Mouse (Mus musculus) forebrain, embryonic 15.5 days (tissue): ENCODE data around the gene Ube2q1. TPM values are rescaled to one million over a fixed set of nuclear protein-coding genes. Genes with fewer than 3 reads are reported as not detected.

Experiments
- ATAC-seq: fragments of 200-750 bp; cut with Nextera tagmentation; replicated peaks from 2 replicates; pipeline ENCODE4 v1.8.0; 2017; ENCODE audit warnings: mild to moderate bottlenecking, moderate TSS enrichment, moderate library complexity
- H3K27ac ChIP-seq: fragments of 300-500 bp; sonication (generic); replicated peaks from 2 replicates; pipeline ENCODE4 v1.5.1; 2015; ENCODE audit warnings: mild to moderate bottlenecking, inconsistent platforms
- H3K27me3 ChIP-seq: fragments of 300-500 bp; sonication (generic); 2 replicates; pipeline ENCODE4 v1.6.1; 2015; ENCODE audit warnings: inconsistent platforms
- H3K36me3 ChIP-seq: fragments of 300-500 bp; sonication (generic); 2 replicates; pipeline ENCODE4 v1.6.1; 2015; ENCODE audit warnings: mild to moderate bottlenecking, inconsistent platforms
- H3K4me1 ChIP-seq: fragments of 300-500 bp; sonication (generic); 2 replicates; pipeline ENCODE4 v1.6.1; 2015; ENCODE audit warnings: inconsistent platforms
- H3K4me2 ChIP-seq: fragments of 300-500 bp; sonication (generic); replicated peaks from 2 replicates; pipeline ENCODE4 v1.6.1; 2015; ENCODE audit warnings: mild to moderate bottlenecking, inconsistent platforms
- H3K4me3 ChIP-seq: fragments of 300-500 bp; sonication (generic); 2 replicates; pipeline ENCODE4 v1.5.1; 2015; ENCODE audit warnings: mild to moderate bottlenecking, inconsistent platforms
- H3K9ac ChIP-seq: fragments of 300-500 bp; sonication (generic); replicated peaks from 2 replicates; pipeline ENCODE4 v1.6.1; 2015; ENCODE audit warnings: mild to moderate bottlenecking, inconsistent platforms
- H3K9me3 ChIP-seq: fragments of 300-500 bp; sonication (generic); 2 replicates; pipeline ENCODE4 v1.6.1; 2016; ENCODE audit warnings: inconsistent platforms
- WGBS: fragments of 180-500 bp; shearing (Covaris S2); methylation state at CpG from one replicate; pipeline ENCODE4 v1.1.7; 2015; ENCODE audit warnings: mixed read lengths; 5-methylcytosine and 5-hydroxymethylcytosine counted together
- polyA plus RNA-seq: library from polyadenylated mRNA; unstranded; fragments of >200 nt; fragmentation: Nextera tagmentation; extraction: Ambion mirVana; gene quantifications from 2 replicates; pipeline ENCODE4 v1.2.1, GENCODE M21; 2015

Gene Ube2q1
- polyA plus RNA-seq, 1 experiment from 2014 or later: 13.4 TPM

DNA sequence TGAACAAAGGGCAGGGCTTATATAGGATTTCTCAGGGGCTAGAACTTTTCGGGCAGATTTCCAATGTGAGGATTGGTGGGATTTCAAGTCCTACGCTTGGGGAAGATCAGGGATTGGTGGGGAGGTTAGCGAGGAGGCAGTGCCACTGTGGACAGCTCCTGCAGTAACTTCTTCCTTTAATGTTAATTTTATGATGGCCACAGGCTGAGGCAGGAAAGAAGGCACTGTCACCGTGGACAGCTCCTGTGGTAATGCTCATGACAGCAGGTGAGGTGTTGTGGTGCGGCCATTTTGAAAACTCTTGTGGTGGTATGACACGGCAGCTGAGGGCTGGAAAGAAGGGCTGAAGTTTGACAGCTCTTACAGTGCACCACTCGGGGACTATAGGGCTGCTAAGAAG is 3.8 kb upstream of the Ube2q1 start:
- no peaks in the 10 kb centered on the region for H3K27me3 ChIP-seq
- H3K4me1 ChIP-seq: peaks cover 34% of the 10 kb centered on the region
- no peaks in the 10 kb centered on the region for H3K9me3 ChIP-seq
- no peak overlapping the region for H3K27ac ChIP-seq
- H3K9ac ChIP-seq: no peak overlapping the region
- no peak overlapping the region for H3K4me3 ChIP-seq
- no peak for ATAC-seq
- H3K4me2 ChIP-seq: no peak overlapping the region
- H3K36me3 ChIP-seq: no peaks in the 10 kb centered on the region
- 78% methylated on average over 7 of the region's 7 CpGs for WGBS

DNA sequence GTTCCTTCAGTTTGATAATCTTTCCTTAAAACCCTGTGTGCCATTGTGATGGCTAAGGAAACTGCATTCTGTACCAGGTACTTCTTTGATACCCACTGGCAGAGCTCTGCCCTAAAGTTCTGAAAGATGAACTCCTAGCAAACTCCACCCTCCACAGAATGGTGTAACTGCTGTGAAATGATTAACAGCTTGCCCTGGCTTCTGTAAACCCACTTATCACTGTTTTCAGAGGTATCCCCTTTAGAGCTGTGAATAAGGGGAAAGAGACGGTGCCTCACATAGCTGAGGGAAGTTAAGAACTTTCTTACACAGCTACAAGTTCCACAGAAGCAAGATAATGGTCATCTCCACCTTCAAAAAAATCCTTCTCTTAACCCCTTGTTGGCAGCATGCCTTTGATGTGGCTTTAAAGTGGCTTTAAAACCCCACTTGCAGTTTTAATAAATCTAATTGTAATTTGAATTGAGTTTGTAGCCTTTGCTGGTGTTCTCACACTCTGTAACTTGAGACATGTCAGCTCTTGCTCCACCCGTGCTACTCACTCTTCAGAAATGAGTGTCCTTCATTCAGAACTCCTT is 2.9 kb upstream of the Ube2q1 start:
- no peak overlapping the region for H3K4me2 ChIP-seq
- no peaks in the 10 kb centered on the region for H3K36me3 ChIP-seq
- no peak overlapping the region for H3K9ac ChIP-seq
- no peaks in the 10 kb centered on the region for H3K27me3 ChIP-seq
- peaks cover 36% of the 10 kb centered on the region for H3K4me1 ChIP-seq
- no peak overlapping the region for H3K27ac ChIP-seq
- H3K4me3 ChIP-seq: no peak overlapping the region
- no peak for ATAC-seq
- 50% methylated on average over 2 of the region's 2 CpGs for WGBS
- H3K9me3 ChIP-seq: no peaks in the 10 kb centered on the region

DNA sequence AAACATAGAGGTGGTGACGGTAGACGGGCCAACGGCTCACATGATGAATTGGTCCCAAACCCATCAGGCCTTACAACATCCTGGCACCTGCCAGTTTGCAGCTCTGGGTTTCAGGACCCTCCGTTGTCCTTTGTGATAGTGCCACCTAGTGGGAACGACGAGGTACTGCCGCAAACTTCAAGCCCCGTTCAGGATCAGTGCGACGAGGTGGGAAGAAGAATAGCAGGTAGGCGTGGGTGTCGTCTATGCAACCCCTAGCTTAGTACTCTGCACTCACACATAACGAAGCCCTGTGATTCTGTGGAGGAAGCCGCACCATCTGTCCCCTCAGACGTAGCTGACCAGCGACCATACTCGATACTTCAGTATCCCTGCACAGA is 838 bp upstream of the Ube2q1 start:
- Histone ChIP-seq H3K36me3 (peaks cover 15% of the 10 kb centered on the region), H3K9me3 (no peaks in the 10 kb centered on the region), H3K9ac (peak overlapping the region; percentile 96), H3K4me2 (peak overlapping the region; percentile 80), H3K4me1 (peaks cover 42% of the 10 kb centered on the region), H3K27me3 (no peaks in the 10 kb centered on the region), H3K4me3 (peak overlapping the region; percentile 89), H3K27ac (peak overlapping the region; percentile 92)
- whole genome bisulfite sequencing: under 1% methylated on average over 17 of the region's 17 CpGs
- ATAC-seq: no peak

DNA sequence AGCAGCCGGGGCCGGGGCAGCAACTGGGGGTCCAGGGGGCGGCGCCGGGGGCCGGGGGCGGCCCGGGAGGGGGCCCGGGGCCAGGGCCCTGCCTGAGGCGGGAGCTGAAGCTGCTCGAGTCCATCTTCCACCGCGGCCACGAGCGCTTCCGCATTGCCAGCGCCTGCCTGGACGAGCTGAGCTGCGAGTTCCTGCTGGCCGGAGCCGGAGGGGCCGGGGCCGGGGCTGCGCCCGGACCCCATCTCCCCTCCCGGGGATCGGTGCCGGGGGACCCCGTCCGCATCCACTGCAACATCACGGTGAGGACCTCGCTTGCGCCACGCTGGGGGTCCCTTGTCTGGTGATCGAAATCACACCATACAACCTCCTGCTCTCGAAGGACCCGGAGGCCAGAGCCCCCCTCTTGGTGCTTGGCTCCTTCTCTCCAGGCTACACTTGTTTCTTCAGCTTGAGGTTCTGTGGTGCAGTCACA is 360 bp downstream of the Ube2q1 start:
- Histone ChIP-seq H3K4me3 (peak overlapping the region; percentile 89), H3K9ac (peak overlapping the region; percentile 96), H3K27ac (peak overlapping the region; percentile 92), H3K4me2 (peak overlapping the region; percentile 80), H3K4me1 (peaks cover 42% of the 10 kb centered on the region), H3K27me3 (no peaks in the 10 kb centered on the region), H3K36me3 (peaks cover 25% of the 10 kb centered on the region), H3K9me3 (no peaks in the 10 kb centered on the region)
- no peak; the same call in 1 of the 2 replicates for ATAC-seq
- under 1% methylated on average over 31 of the region's 37 CpGs for WGBS

DNA sequence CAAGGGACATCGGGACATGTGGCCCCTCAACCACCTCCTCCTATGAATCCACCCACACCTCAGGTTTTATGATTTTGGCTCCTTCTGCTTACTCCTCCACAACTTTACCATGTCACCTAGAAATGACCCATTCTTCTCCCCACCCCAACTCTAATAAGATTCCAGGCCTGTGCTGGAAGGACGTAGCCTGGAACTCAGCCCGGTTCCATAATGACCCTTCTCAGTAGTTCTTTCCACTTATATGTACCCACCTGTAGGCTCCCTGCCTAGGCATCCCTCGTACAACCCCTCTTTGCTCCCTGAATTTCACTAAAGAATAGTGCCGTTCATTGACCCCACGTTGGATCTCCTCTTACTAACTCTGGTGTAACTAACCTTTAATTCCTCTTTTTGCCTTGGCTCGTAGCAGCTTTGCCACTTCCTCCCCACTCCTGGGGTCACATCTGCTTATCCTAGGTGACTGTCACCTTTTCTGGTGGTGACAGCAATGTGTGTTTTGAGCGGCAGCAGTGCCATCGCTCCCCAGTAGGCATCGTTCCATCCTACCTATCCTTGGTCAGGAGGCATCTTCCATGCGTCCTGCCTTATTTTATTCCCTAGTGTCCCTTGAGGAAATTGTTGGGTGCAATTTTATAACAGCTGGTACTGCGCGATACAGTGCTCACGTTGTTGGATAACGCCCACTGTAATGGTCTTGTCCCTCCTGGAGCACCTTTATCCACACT is 982 bp downstream of the Ube2q1 start:
- Histone ChIP-seq H3K9me3 (no peaks in the 10 kb centered on the region), H3K27me3 (no peaks in the 10 kb centered on the region), H3K4me3 (peak overlapping the region; percentile 89), H3K4me2 (peak overlapping the region; percentile 80), H3K36me3 (peaks cover 31% of the 10 kb centered on the region), H3K27ac (peak overlapping the region; percentile 92), H3K4me1 (peaks cover 42% of the 10 kb centered on the region), H3K9ac (peak overlapping the region; percentile 96)
- 49% methylated on average over 15 of the region's 15 CpGs for WGBS
- ATAC-seq: no peak

DNA sequence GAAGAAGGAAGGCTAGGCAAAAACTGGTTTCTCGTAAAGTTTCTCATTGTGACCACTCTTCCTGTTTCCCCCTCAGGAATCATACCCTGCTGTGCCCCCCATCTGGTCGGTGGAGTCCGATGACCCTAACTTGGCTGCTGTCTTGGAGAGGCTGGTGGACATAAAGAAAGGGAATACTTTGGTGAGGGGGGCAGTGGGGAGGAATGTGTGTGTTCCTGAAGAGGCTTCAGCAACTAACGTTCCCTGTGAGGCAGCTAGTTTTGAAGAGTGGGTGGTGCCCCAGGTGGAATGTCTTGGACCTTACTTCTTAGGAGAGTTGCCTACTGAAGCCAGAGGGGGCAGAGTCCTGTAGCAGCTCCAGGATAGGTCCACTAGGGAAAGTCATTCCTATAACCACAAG is 2.6 kb downstream of the Ube2q1 start:
- 85% methylated on average over 4 of the region's 4 CpGs for WGBS
- H3K4me3 ChIP-seq: no peak overlapping the region
- H3K27ac ChIP-seq: no peak overlapping the region
- no peak for ATAC-seq
- no peaks in the 10 kb centered on the region for H3K27me3 ChIP-seq
- H3K36me3 ChIP-seq: peaks cover 47% of the 10 kb centered on the region
- H3K4me1 ChIP-seq: peaks cover 37% of the 10 kb centered on the region
- no peaks in the 10 kb centered on the region for H3K9me3 ChIP-seq
- H3K9ac ChIP-seq: no peak overlapping the region
- H3K4me2 ChIP-seq: no peak overlapping the region

DNA sequence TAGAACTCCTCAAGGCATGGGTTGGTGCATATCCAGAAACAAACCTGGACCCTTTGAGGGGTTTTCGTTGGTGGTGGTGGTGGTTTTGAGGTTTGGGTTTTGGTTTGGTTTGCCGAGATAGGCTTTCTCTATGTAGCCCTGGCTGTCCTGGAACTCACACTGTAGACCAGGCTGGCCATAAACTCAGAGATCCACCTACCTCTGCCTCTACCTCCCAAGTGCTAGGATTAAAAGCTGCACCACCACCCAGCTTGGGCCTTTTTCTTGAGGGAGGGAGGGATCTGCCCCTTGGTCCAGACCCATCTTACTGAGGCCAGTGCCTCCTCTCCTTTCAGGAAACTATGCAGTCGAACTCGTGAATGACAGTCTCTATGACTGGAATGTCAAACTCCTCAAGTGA is 6.7 kb downstream of the Ube2q1 start:
- peaks cover 15% of the 10 kb centered on the region for H3K4me1 ChIP-seq
- H3K27ac ChIP-seq: no peak overlapping the region
- H3K9ac ChIP-seq: no peak overlapping the region
- no peaks in the 10 kb centered on the region for H3K27me3 ChIP-seq
- WGBS: 88% methylated on average over 4 of the region's 4 CpGs
- no peaks in the 10 kb centered on the region for H3K9me3 ChIP-seq
- no peak overlapping the region for H3K4me3 ChIP-seq
- no peak overlapping the region for H3K4me2 ChIP-seq
- H3K36me3 ChIP-seq: peaks cover 74% of the 10 kb centered on the region
- ATAC-seq: no peak

DNA sequence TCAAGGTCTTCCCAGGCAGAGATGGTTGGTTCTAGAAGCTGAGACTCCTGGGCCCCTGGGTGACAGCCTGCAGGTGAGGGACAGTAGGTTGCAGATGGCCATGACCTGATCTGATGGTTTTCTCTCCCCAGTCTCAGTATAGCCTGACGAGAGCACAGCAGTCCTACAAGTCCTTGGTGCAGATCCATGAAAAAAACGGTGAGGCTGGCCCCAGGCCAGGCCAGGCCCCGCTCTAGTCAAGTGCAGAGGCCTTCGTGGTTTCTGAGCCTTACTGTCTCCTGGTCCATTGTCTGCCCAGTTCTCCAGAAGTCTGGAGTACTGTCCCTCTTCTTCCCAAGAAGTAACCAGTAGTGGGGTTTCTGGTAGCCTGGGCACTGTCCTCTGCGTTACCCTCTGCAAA is 8.2 kb downstream of the Ube2q1 start:
- Histone ChIP-seq H3K4me3 (no peak overlapping the region), H3K4me1 (peaks cover 5% of the 10 kb centered on the region; the same call in 1 of the 2 replicates), H3K36me3 (peaks cover 69% of the 10 kb centered on the region), H3K9me3 (no peaks in the 10 kb centered on the region), H3K27ac (no peak overlapping the region), H3K4me2 (no peak overlapping the region), H3K9ac (no peak overlapping the region), H3K27me3 (no peaks in the 10 kb centered on the region)
- 83% methylated on average over 5 of the region's 5 CpGs for WGBS
- no peak for ATAC-seq

DNA sequence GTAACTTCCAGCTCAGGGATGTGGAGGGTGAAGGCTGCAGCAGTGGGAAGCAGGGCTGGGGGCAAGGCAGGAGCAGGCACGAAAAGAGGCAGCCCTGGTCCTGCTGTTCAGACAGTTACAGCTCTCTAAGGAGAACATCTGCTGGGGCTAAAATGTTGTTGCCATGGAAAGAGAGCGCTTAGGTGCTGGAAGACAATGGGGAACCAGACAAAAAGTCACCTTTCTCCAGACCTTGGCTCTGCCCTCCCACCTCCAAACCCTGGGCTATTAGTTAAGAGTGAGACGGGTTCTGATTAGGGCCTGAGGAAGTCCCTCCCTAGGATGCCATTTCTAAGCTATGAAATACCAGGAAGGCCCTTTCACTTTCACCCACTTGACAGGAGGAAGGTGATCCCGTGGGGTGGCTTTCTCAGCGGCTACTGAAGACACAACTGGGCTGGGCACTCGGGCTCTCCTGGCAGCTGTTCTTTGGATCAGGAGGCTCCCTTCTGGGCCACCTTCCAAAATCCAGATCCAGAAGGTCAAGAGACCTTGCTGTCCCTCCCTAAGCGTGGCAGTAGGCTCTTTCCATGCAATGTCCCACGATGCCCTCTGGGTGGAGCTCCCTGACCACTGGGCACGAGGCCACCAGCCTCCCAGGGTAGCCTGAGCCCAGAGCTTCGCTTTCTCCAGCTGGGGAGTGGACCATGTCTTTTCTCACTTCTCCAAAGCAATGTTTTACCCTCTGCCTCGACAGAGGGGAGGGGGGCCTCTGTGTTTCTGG is 11.8 kb downstream of the Ube2q1 start:
- Histone ChIP-seq H3K27ac (no peak overlapping the region), H3K27me3 (no peaks in the 10 kb centered on the region), H3K9me3 (no peaks in the 10 kb centered on the region), H3K36me3 (peaks cover 36% of the 10 kb centered on the region), H3K4me3 (no peak overlapping the region), H3K9ac (no peak overlapping the region), H3K4me2 (no peak overlapping the region), H3K4me1 (peaks cover 5% of the 10 kb centered on the region; the same call in 1 of the 2 replicates)
- 22% methylated on average over 11 of the region's 11 CpGs for WGBS
- no peak for ATAC-seq

DNA sequence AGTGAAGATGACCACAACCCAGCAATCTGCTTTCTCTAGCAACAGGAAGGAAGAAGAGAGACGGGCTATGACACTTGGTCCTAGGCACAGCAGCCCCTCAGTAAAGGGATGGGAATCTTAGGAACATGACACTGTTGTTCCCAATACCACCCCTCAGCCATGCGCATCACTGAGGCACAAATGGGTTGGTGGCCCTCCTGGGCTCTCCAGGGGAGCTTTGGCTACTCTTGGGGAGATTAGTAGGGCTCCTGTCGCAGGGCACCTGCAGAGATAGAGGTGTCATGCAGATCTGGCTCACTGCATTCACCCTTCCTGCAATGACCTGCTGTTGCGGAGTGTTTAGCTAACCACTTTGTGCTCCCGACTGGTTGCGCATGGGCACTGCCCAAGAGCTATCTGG is 12.9 kb downstream of the Ube2q1 start:
- H3K36me3 ChIP-seq: peaks cover 25% of the 10 kb centered on the region
- ATAC-seq: no peak

DNA sequence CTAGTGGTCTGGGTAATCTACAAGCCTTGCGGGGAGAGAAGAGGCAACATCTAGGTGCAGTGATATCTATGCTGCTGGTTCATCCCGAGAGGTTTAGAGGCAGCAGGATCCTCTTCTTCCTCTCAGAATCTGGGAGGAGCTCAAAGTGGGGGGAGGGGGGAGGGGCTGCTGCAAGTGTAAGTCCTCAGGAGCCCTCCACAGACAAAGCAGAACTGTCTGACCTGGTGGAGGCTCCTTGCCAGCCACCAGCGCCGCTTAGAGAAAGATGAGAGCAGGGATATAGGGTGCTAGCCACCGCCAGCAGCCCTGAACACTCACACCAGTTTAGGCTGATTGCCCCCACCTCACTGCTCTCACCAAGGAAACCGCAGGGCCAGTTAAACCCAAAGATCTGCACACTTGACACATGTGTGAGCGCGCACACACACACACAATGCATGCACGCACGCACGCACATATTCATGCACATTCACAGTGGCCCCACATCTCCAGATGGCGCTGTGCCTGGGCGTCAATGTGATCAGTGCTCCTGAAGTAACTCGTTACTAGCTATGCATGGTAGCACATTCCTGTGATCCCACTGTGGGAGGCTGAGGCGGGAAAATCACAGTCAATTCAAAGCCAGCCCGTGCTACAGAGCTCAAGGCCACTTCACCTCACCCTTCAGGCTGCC is 15.4 kb downstream of the Ube2q1 start:
- no peak overlapping the region for H3K4me2 ChIP-seq
- WGBS: 73% methylated on average over 16 of the region's 16 CpGs
- H3K9me3 ChIP-seq: no peaks in the 10 kb centered on the region
- ATAC-seq: no peak
- no peak overlapping the region for H3K27ac ChIP-seq
- no peak overlapping the region for H3K4me3 ChIP-seq
- no peaks in the 10 kb centered on the region; the same call in 1 of the 2 replicates for H3K36me3 ChIP-seq
- peaks cover 5% of the 10 kb centered on the region; the same call in 1 of the 2 replicates for H3K4me1 ChIP-seq
- no peak overlapping the region for H3K9ac ChIP-seq
- H3K27me3 ChIP-seq: no peaks in the 10 kb centered on the region

More for the DNA sequence above, 12.9 kb downstream of the Ube2q1 start:
- H3K4me1 ChIP-seq: peaks cover 5% of the 10 kb centered on the region; the same call in 1 of the 2 replicates
- H3K4me2 ChIP-seq: no peak overlapping the region
- H3K9me3 ChIP-seq: no peaks in the 10 kb centered on the region
- H3K27me3 ChIP-seq: no peaks in the 10 kb centered on the region
- no peak overlapping the region for H3K27ac ChIP-seq
- H3K4me3 ChIP-seq: no peak overlapping the region
- no peak overlapping the region for H3K9ac ChIP-seq
- WGBS: 85% methylated on average over 6 of the region's 6 CpGs

DNA sequence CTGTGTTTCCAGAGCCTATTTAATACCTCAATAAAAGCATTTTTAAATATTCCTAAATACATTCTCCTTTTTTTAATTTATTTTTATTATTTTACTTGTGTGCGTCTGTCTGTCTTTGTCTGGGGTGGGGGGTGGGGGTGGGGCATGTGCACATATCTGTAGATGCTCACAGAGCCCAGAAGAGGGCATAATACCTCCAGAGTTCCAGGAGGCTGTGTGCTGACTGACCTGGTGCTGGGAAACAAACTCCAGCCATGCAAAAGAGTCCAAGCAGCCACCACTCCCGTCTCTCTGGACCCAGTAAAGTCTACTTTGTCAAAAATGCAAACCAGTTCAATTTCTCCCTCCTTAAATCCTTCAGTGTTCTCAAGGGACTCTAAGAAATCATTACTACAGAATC is 21.2 kb downstream of the Ube2q1 start:
- Histone ChIP-seq H3K4me3 (no peak overlapping the region), H3K4me1 (no peaks in the 10 kb centered on the region), H3K27ac (no peak overlapping the region), H3K27me3 (no peaks in the 10 kb centered on the region), H3K9me3 (no peaks in the 10 kb centered on the region), H3K4me2 (no peak overlapping the region), H3K36me3 (no peaks in the 10 kb centered on the region), H3K9ac (no peak overlapping the region)
- whole genome bisulfite sequencing: 52% methylated on average over 2 of the region's 2 CpGs
- no peak for ATAC-seq
